Mouse (Mus musculus): ENCODE results near the gene Jazf1. TPM values are rescaled to one million over a fixed set of nuclear protein-coding genes. Genes with fewer than 3 reads are reported as not detected.

The Jazf1 gene
- total RNA-seq, 2 experiments from 2014 or later, result 0.34 to 0.52 TPM

GRCm38 (mm10) chr6:52858911-52859431, 209.5 kb downstream of the Jazf1 start:
- no peak for DNase-seq (ENCODE audit: low spot score)

GRCm38 (mm10) chr6:52852404-52853107, 215.9 kb downstream of the Jazf1 start:
- DNase-seq (ENCODE audit: low spot score), result no peak

- no peak for DNase-seq (ENCODE audit: low spot score)
Observed at GRCm38 (mm10) chr6:52851975-52852374, 216.5 kb downstream of the Jazf1 start.

GRCm38 (mm10) chr6:52851019-52851418, 217.4 kb downstream of the Jazf1 start:
- DNase-seq (ENCODE audit: low spot score), result peak; percentile 70

GRCm38 (mm10) chr6:52848199-52848598, 220.2 kb downstream of the Jazf1 start:
- no peak for DNase-seq (ENCODE audit: low spot score)

GRCm38 (mm10) chr6:52846314-52846713, 222.1 kb downstream of the Jazf1 start:
- no peak for DNase-seq (ENCODE audit: low spot score)

- no peak for DNase-seq (ENCODE audit: low spot score)
Observed at GRCm38 (mm10) chr6:52844741-52845140, 223.7 kb downstream of the Jazf1 start.

GRCm38 (mm10) chr6:52843027-52843426, 225.4 kb downstream of the Jazf1 start:
- DNase-seq (ENCODE audit: low spot score), result no peak

- no peak for DNase-seq (ENCODE audit: low spot score)
Observed at GRCm38 (mm10) chr6:52842598-52842997, 225.8 kb downstream of the Jazf1 start.

GRCm38 (mm10) chr6:52841611-52842010, 226.8 kb downstream of the Jazf1 start:
- DNase-seq (ENCODE audit: low spot score), result no peak

GRCm38 (mm10) chr6:52840589-52841044, 227.8 kb downstream of the Jazf1 start:
- DNase-seq (ENCODE audit: low spot score), result peak; percentile 12

- DNase-seq (ENCODE audit: low spot score), result peak; percentile 89
Observed at GRCm38 (mm10) chr6:52838691-52839090, 229.7 kb downstream of the Jazf1 start.

GRCm38 (mm10) chr6:52837792-52838191, 230.6 kb downstream of the Jazf1 start:
- no peak for DNase-seq (ENCODE audit: low spot score)

GRCm38 (mm10) chr6:52836201-52836950, 232.1 kb downstream of the Jazf1 start:
- no peak for DNase-seq (ENCODE audit: low spot score)

- DNase-seq (ENCODE audit: low spot score), result no peak
Observed at GRCm38 (mm10) chr6:52827752-52828277, 240.6 kb downstream of the Jazf1 start.

- DNase-seq (ENCODE audit: low spot score), result peak; percentile 30
Observed at GRCm38 (mm10) chr6:52825535-52825934, 242.9 kb downstream of the Jazf1 start.

- no peak for DNase-seq (ENCODE audit: low spot score)
Observed at GRCm38 (mm10) chr6:52824977-52825482, 243.4 kb downstream of the Jazf1 start.

GRCm38 (mm10) chr6:52823064-52823463, 245.4 kb downstream of the Jazf1 start:
- DNase-seq (ENCODE audit: low spot score), result no peak

- DNase-seq (ENCODE audit: low spot score), result no peak
Observed at GRCm38 (mm10) chr6:52822625-52823024, 245.8 kb downstream of the Jazf1 start.

- no peak for DNase-seq (ENCODE audit: low spot score)
Observed at GRCm38 (mm10) chr6:52819353-52819752, 249.1 kb downstream of the Jazf1 start.

GRCm38 (mm10) chr6:52818041-52818440, 250.4 kb downstream of the Jazf1 start:
- no peak for DNase-seq (ENCODE audit: low spot score)
